Mouse (Mus musculus) midbrain, embryonic 16.5 days (tissue): ENCODE data around the gene Fntb. TPM values are rescaled to one million over a fixed set of nuclear protein-coding genes. Genes with fewer than 3 reads are reported as not detected.

Experiments used
- ATAC-seq: fragments of 200-750 bp; cut with Nextera tagmentation; 2 replicates; pipeline ENCODE4 v1.8.0; 2017; ENCODE audit warnings: moderate TSS enrichment
- H3K27ac ChIP-seq: fragments of 300-500 bp; sonication (generic); 2 replicates; pipeline ENCODE4 v1.5.1; 2014; ENCODE audit warnings: mild to moderate bottlenecking, low read length, mixed read lengths
- H3K27me3 ChIP-seq: fragments of 300-500 bp; sonication (generic); 2 replicates; pipeline ENCODE4 v1.6.1; 2014; ENCODE audit warnings: low read depth, low read length, mixed read lengths; ENCODE audit not compliant: control insufficient read depth, insufficient read depth
- H3K36me3 ChIP-seq: fragments of 300-500 bp; sonication (generic); 2 replicates; pipeline ENCODE4 v1.6.1; 2014; ENCODE audit warnings: mild to moderate bottlenecking, low read length, moderate library complexity, mixed read lengths; ENCODE audit not compliant: control insufficient read depth, insufficient read depth
- H3K4me1 ChIP-seq: fragments of 300-500 bp; sonication (generic); 2 replicates; pipeline ENCODE4 v1.6.1; 2014; ENCODE audit warnings: mild to moderate bottlenecking, low read length, mixed read lengths; ENCODE audit not compliant: control insufficient read depth, insufficient read depth
- H3K4me2 ChIP-seq: fragments of 300-500 bp; sonication (generic); 2 replicates; pipeline ENCODE4 v1.6.1; 2014; ENCODE audit warnings: mild to moderate bottlenecking, low read length, mixed read lengths
- H3K4me3 ChIP-seq: fragments of 300-500 bp; sonication (generic); 2 replicates; pipeline ENCODE4 v1.5.1; 2014; ENCODE audit warnings: low read depth, mild to moderate bottlenecking, low read length, moderate library complexity, mixed read lengths
- H3K9ac ChIP-seq: fragments of 300-500 bp; sonication (generic); 2 replicates; pipeline ENCODE4 v1.6.1; 2014; ENCODE audit warnings: low read depth, low read length, mixed read lengths
- H3K9me3 ChIP-seq: fragments of 300-500 bp; sonication (generic); replicated peaks from 2 replicates; pipeline ENCODE4 v1.6.1; 2014; ENCODE audit warnings: mild to moderate bottlenecking, low read length, mixed read lengths; ENCODE audit not compliant: control insufficient read depth, poor library complexity, severe bottlenecking
- WGBS: fragments of 180-500 bp; shearing (Covaris S2); extraction: QIAGEN DNeasy Blood & Tissue Kit; methylation state at CpG from one replicate; pipeline ENCODE4 v1.1.7; 2014; 5-methylcytosine and 5-hydroxymethylcytosine counted together
- polyA plus RNA-seq: library from polyadenylated mRNA; unstranded; fragments of >200 nt; fragmentation: Nextera tagmentation; extraction: Ambion mirVana; gene quantifications from 2 replicates; pipeline ENCODE4 v1.2.1, GENCODE M21; 2015

Gene Fntb
- polyA plus RNA-seq, result 41.6 and 42.9 TPM in 2 replicates

DNA sequence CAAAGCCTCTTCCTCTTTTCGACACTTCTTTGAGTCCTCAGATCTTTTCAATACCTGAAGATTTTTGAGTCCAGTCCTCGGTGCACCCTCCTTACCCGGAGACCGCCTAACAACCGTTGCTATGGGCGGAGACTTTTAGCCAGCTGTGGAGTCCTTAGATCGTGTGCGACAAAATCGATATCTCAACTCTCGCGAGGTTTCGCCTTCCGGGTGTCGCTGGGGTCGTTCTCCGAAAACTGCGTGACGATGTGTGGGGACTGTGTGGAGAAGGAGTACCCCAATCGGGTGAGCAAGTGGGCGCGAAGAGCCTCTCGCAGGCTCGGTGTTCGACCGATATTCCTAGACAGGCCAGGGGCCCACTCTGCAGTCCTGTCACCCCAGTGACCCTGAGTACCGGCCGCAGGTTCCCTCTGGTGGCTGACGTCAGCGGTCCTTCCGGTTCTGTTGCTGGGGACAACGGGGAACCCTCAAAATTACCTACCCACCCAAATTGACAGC lies at the start of gene Fntb, which contains the start of gene Churc1:
TSS of gene Fntb (plus strand) at position 236 of the 498 bp plus-strand sequence.
TSS of gene Churc1 (plus strand) at position 185 of the 498 bp plus-strand sequence.
- Histone ChIP-seq H3K4me1 (peaks cover 7% of the 10 kb centered on the region), H3K36me3 (no peaks in the 10 kb centered on the region), H3K27me3 (no peaks in the 10 kb centered on the region), H3K9ac (peak within 1 kb of the TSS; percentile 68), H3K27ac (peak within 1 kb of the TSS; percentile 74), H3K4me2 (peak within 1 kb of the TSS; percentile 73), H3K9me3 (no peaks in the 10 kb centered on the region), H3K4me3 (peak within 1 kb of the TSS; percentile 51)
- ATAC-seq, result peak; percentile 97
- WGBS, result under 1% methylated on average over 31 of the region's 31 CpGs

DNA sequence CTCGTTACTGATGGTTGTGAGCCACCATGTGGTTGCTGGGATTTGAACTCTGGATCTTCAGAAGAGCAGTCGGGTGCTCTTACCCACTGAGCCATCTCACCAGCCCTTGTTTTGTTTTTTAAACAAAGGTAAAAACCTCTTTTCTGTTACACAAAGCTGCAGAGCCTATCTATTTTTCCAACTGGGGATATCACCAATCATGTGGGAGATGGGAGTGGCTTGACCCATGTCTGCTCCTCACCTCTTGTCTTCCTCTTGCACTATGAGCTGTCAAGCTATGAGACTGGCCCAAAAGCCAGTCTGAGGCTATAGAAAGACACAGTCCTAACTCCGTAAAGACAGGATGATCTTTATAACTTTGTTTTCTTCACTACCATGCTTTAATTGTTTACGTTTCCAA lies 47.0 kb upstream of the Fntb start:
- 82% methylated on average over 4 of the region's 4 CpGs for WGBS

DNA sequence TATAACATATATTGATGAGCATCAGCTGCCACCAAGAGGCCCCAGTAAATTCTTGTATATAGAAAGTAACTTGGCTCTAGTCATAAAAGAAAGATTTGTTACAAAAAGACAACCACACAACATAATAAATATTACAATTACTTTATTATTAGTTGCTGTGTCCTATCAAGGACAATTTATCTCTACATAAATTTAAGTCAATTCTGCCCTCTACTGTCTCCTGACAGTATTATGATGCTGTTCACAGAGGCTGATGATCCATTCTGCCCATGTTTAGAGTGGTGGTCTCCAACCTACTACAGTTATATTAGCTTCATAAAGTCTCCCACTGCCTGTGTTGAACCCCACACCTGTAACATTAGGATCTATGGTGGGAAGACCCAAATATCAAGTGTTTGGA lies 44.8 kb upstream of the Fntb start:
- no peaks in the 10 kb centered on the region for H3K27me3 ChIP-seq
- H3K27ac ChIP-seq, result no peak overlapping the region
- no peak overlapping the region for H3K4me3 ChIP-seq
- H3K9me3 ChIP-seq, result no peaks in the 10 kb centered on the region
- no peaks in the 10 kb centered on the region for H3K36me3 ChIP-seq
- H3K4me2 ChIP-seq, result no peak overlapping the region
- no peaks in the 10 kb centered on the region for H3K4me1 ChIP-seq
- H3K9ac ChIP-seq, result no peak overlapping the region
- ATAC-seq, result peak; percentile 32; the same call in 1 of the 2 replicates

More for the DNA sequence above, 47.0 kb upstream of the Fntb start:
- H3K9me3 ChIP-seq, result no peaks in the 10 kb centered on the region
- no peak overlapping the region for H3K9ac ChIP-seq
- H3K27ac ChIP-seq, result no peak overlapping the region
- no peak overlapping the region for H3K4me2 ChIP-seq
- ATAC-seq, result no peak
- H3K36me3 ChIP-seq, result no peaks in the 10 kb centered on the region
- H3K4me3 ChIP-seq, result no peak overlapping the region
- no peaks in the 10 kb centered on the region for H3K4me1 ChIP-seq
- no peaks in the 10 kb centered on the region; the same call in 1 of the 2 replicates for H3K27me3 ChIP-seq

DNA sequence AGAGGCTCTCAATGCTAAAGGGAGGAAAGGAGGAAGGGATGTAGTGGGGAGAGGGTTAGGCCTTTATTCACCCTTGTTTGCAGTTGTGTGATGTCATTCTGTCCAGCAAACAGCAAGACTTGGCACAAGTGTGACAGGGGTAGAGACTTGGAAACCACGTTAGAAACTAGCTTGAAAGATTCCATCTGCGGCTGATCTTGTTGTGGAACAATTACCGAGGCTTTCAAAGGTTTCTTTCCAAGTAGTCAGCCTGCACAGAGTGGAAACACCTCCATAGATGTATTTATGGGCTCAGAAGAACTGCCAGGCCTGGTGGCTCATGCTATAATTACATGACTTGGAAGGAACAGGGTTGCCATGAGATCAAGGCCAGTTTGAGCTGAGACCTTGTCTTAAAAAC lies 43.4 kb upstream of the Fntb start:
- no peak overlapping the region for H3K4me2 ChIP-seq
- H3K27ac ChIP-seq, result no peak overlapping the region
- no peak overlapping the region for H3K4me3 ChIP-seq
- no peaks in the 10 kb centered on the region for H3K27me3 ChIP-seq
- ATAC-seq, result no peak
- WGBS, result 68% methylated on average over 3 of the region's 3 CpGs
- H3K36me3 ChIP-seq, result no peaks in the 10 kb centered on the region
- H3K4me1 ChIP-seq, result no peaks in the 10 kb centered on the region
- H3K9ac ChIP-seq, result no peak overlapping the region
- H3K9me3 ChIP-seq, result no peaks in the 10 kb centered on the region

DNA sequence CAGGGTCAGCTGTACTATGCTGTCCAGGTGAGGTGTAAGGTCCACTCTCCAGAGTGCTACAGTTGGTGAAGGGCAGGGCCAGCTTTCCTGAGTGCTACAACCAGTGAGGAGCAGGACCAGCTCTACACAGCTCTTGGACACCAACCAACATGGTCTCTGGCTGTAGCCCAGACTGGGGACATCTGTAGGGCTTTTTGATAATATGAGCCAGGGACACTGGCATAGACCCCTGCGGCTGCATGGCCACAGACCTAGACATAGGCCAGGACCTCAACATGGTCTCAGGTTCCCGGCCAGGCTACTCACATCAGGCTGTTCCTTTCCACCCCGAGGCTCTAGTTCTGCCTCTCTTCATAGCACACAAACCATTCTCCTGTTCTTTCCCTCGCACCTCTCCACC lies 37.4 kb upstream of the Fntb start:
- H3K9ac ChIP-seq, result no peak overlapping the region
- 91% methylated on average over 4 of the region's 4 CpGs for WGBS
- H3K27ac ChIP-seq, result no peak overlapping the region
- H3K9me3 ChIP-seq, result no peaks in the 10 kb centered on the region; the same call in 1 of the 2 replicates
- no peaks in the 10 kb centered on the region for H3K36me3 ChIP-seq
- H3K4me1 ChIP-seq, result no peaks in the 10 kb centered on the region
- ATAC-seq, result no peak
- no peak overlapping the region for H3K4me3 ChIP-seq
- no peaks in the 10 kb centered on the region for H3K27me3 ChIP-seq
- no peak overlapping the region for H3K4me2 ChIP-seq

DNA sequence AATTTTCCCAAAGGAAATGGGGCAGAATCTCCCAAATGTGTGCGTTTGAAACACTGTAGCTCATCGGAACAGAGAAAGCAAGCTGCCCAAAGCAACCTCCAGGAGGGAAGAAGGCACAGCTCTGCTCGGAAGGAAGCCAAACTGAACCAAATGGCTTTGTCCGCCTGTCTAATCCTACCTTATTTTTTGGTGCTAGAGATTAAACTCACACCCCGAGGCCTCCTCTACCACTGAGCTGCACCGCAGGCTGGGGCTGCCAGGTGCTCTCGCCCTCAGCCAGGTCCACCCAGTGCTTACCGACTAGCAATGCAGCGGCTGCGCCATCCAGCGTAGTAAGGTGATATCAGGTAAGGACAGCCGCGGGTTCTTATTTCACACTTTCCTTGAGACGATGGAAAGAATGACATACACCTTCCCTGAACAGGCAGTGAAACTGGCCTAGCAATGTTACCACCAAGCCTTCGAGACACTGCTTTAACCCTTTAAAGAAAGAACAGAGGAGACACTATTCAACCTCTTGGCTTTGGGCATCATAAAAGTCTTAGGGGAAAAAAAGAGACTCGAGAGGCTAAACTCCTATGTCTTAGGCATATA lies 14.4 kb upstream of the Fntb start:
- Histone ChIP-seq H3K9ac (no peak overlapping the region), H3K36me3 (no peaks in the 10 kb centered on the region), H3K4me1 (no peaks in the 10 kb centered on the region), H3K4me2 (no peak overlapping the region), H3K4me3 (no peak overlapping the region), H3K27ac (no peak overlapping the region), H3K27me3 (no peaks in the 10 kb centered on the region), H3K9me3 (no peaks in the 10 kb centered on the region)
- no peak for ATAC-seq
- 83% methylated on average over 16 of the region's 16 CpGs for whole genome bisulfite sequencing

DNA sequence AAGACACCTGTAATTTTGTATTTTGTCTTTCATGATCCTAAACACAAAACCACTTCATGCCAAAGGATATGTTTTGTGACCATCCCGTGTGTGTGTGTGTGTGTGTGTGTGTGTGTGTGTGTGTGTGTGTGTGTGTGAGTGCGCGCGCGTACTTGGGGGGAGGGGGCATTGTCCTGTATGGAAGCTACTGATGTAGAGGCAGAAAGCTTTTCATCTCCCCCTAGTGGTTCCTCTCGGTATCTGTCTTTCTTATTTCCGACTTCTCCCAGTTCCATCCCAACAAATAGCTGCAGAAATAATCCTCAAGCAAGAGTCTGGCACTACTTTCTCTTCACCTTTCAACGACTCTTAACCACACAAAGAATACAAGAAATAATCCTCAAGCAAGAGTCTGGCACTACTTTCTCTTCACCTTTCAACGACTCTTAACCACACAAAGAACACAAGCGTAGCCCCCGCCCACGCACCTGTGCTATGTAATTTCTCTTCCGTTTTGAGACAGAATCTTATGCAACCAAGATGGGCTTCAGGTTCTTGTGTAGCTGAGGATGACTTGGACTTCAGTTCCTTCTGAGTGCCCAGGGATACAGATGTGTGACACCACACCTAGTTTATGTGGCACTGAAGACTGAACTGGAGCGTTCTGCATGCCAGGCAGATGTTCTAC lies 12.6 kb upstream of the Fntb start:
- ATAC-seq, result no peak
- Histone ChIP-seq H3K9ac (no peak overlapping the region), H3K9me3 (no peaks in the 10 kb centered on the region), H3K27ac (no peak overlapping the region), H3K4me3 (no peak overlapping the region), H3K27me3 (no peaks in the 10 kb centered on the region), H3K4me1 (no peaks in the 10 kb centered on the region), H3K4me2 (no peak overlapping the region), H3K36me3 (no peaks in the 10 kb centered on the region)
- 51% methylated on average over 14 of the region's 14 CpGs for WGBS

DNA sequence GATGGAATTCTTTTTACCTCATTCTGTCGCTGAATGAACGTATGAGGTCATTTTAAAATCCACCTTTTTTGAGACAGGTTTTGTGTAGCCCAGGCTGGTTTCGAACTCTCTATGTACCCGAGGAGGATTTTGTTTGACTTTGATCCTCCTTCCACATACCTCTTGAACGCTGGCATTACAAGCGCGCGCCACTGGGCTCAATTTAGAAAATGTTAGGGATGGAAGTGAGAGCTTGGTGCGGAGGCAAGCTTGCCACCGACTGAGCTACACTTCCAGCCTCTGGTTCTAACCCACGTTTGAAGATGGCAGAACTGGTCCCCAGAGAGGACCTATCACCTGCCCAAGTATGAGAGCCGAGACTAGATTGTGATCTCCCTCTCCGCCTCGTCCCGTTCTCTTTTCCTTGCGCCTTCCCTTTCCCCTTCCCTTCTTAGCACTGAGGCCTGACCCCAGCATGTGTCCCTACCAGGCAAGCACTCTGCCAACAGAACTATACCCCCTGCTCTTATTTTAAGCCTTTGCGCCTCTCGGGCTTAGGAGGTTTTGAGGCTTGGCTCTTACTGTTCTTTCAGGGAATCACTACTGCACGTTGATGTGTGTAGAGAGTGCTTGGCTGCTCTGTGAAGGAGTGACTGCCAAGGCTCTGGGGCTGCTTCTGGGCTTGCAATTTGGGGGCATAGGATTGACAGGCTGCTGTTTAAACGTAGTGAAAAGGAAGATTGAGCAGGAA lies 677 bp downstream of the Fntb start:
- H3K36me3 ChIP-seq, result no peaks in the 10 kb centered on the region
- H3K27ac ChIP-seq, result peak overlapping the region; percentile 74
- peak overlapping the region; percentile 73 for H3K4me2 ChIP-seq
- peak; percentile 70 for ATAC-seq
- peak overlapping the region; percentile 68 for H3K9ac ChIP-seq
- 24% methylated on average over 20 of the region's 20 CpGs for WGBS
- no peaks in the 10 kb centered on the region for H3K27me3 ChIP-seq
- H3K4me1 ChIP-seq, result peaks cover 7% of the 10 kb centered on the region
- no peaks in the 10 kb centered on the region for H3K9me3 ChIP-seq
- H3K4me3 ChIP-seq, result peak overlapping the region; percentile 51
